Mouse (Mus musculus) CD8-positive naive resting alpha-beta T cell, adult 2 months (primary cell): ENCODE results near the gene R3hcc1l.
A peak's percentile ranks its signal among the peaks of the same experiment; 100 is the strongest.

Experiments
- DNase-seq, 2 experiments: peaks; one replicate each; pipeline ENCODE4 v3.0.0; 2022; ENCODE audit warnings: low read depth in 2 of 2, low spot score in 2 of 2

The R3hcc1l gene

GRCm38 (mm10) chr19:42518620-42519310 lies at the start of gene R3hcc1l:
Gene R3hcc1l (plus strand): TSS chr19:42518759.
- DNase-seq: peak; percentile 94 to 97

- no peak for DNase-seq
Measured at GRCm38 (mm10) chr19:42471571-42471970, 47.0 kb upstream of the R3hcc1l start.

- no peak for DNase-seq
Measured at GRCm38 (mm10) chr19:42472831-42473230, 45.7 kb upstream of the R3hcc1l start.

GRCm38 (mm10) chr19:42477769-42478168 lies 40.8 kb upstream of the R3hcc1l start:
- no peak for DNase-seq

GRCm38 (mm10) chr19:42478303-42478702 lies 40.3 kb upstream of the R3hcc1l start:
- DNase-seq: no peak

- no peak for DNase-seq
Measured at GRCm38 (mm10) chr19:42485443-42485842, 33.1 kb upstream of the R3hcc1l start.

- DNase-seq: no peak
Measured at GRCm38 (mm10) chr19:42487261-42487660, 31.3 kb upstream of the R3hcc1l start.

- DNase-seq: no peak
Measured at GRCm38 (mm10) chr19:42493257-42493917, 25.2 kb upstream of the R3hcc1l start.

- no peak for DNase-seq
Measured at GRCm38 (mm10) chr19:42504156-42504555, 14.4 kb upstream of the R3hcc1l start.

- DNase-seq: no peak
Measured at GRCm38 (mm10) chr19:42509625-42510024, 8.9 kb upstream of the R3hcc1l start.

- no peak for DNase-seq
Measured at GRCm38 (mm10) chr19:42510276-42511171, 8.0 kb upstream of the R3hcc1l start.

- DNase-seq: no peak
Measured at GRCm38 (mm10) chr19:42515656-42516055, 2.9 kb upstream of the R3hcc1l start.

- no peak for DNase-seq
Measured at GRCm38 (mm10) chr19:42516121-42516520, 2.4 kb upstream of the R3hcc1l start.

GRCm38 (mm10) chr19:42517957-42518619 lies 471 bp upstream of the R3hcc1l start:
- no peak for DNase-seq

- DNase-seq: no peak
Measured at GRCm38 (mm10) chr19:42519760-42520159, 1.2 kb downstream of the R3hcc1l start.

- no peak for DNase-seq
Measured at GRCm38 (mm10) chr19:42524703-42525102, 6.1 kb downstream of the R3hcc1l start.

GRCm38 (mm10) chr19:42529992-42530437 lies 11.5 kb downstream of the R3hcc1l start:
- no peak for DNase-seq

GRCm38 (mm10) chr19:42534427-42534826 lies 15.9 kb downstream of the R3hcc1l start:
- DNase-seq: no peak

GRCm38 (mm10) chr19:42537600-42537999 lies 19.0 kb downstream of the R3hcc1l start:
- no peak for DNase-seq

- DNase-seq: no peak
Measured at GRCm38 (mm10) chr19:42538911-42539310, 20.4 kb downstream of the R3hcc1l start.
